Mouse (Mus musculus) stomach, postnatal 0 days (tissue): ENCODE measurements at regions not wholly inside any gene's neighbourhood (a gene's known extent, or its start where the extent isn't known, plus 50 kb on each side); places are given as distances from the start of the nearest gene placed in this dataset.

Experiments
- ATAC-seq: fragments of 200-750 bp; cut with Nextera tagmentation; 2 replicates; pipeline ENCODE4 v1.8.0; 2017; ENCODE audit not compliant: low FRiP score, low TSS enrichment
- DNase-seq: peaks from one replicate; pipeline ENCODE4 v3.0.0-alpha.2; 2016; ENCODE audit warnings: low spot score
- H3K27ac ChIP-seq: fragments of 300-500 bp; sonication (generic); replicated peaks from 2 replicates; pipeline ENCODE4 v1.5.1; 2014; ENCODE audit warnings: mild to moderate bottlenecking, control low read depth
- H3K27me3 ChIP-seq: fragments of 300-500 bp; sonication (generic); 2 replicates; pipeline ENCODE4 v1.6.1; 2014; ENCODE audit warnings: low read length; ENCODE audit not compliant: control insufficient read depth, insufficient read depth
- H3K36me3 ChIP-seq: fragments of 300-500 bp; sonication (generic); 2 replicates; pipeline ENCODE4 v1.6.1; 2014; ENCODE audit warnings: low read length, mixed read lengths; ENCODE audit not compliant: control insufficient read depth, insufficient read depth
- H3K4me1 ChIP-seq: fragments of 300-500 bp; sonication (generic); replicated peaks from 2 replicates; pipeline ENCODE4 v1.6.1; 2014; ENCODE audit warnings: antibody characterized with exemption; ENCODE audit not compliant: control insufficient read depth, insufficient read depth
- H3K4me2 ChIP-seq: fragments of 300-500 bp; sonication (generic); replicated peaks from 2 replicates; pipeline ENCODE4 v1.6.1; 2014; ENCODE audit warnings: low read depth, mild to moderate bottlenecking, control low read depth, moderate library complexity
- H3K4me3 ChIP-seq: fragments of 300-500 bp; sonication (generic); 2 replicates; pipeline ENCODE4 v1.5.1; 2014; ENCODE audit warnings: low read depth, low read length, control low read depth
- H3K9ac ChIP-seq: fragments of 300-500 bp; sonication (generic); 2 replicates; pipeline ENCODE4 v1.6.1; 2014; ENCODE audit warnings: mild to moderate bottlenecking, low read length, control low read depth, mixed read lengths
- H3K9me3 ChIP-seq: fragments of 300-500 bp; sonication (generic); 2 replicates; pipeline ENCODE4 v1.6.1; 2016; ENCODE audit warnings: low read length; ENCODE audit not compliant: control insufficient read depth
- CTCF ChIP-seq: IDR thresholded peaks from 2 replicates; pipeline ENCODE4 v1.5.1; 2016; ENCODE audit warnings: antibody characterized with exemption, low read depth, mild to moderate bottlenecking, moderate library complexity
- EP300 ChIP-seq: optimal IDR thresholded peaks from 2 replicates; pipeline ENCODE3; 2016; ENCODE audit warnings: antibody characterized with exemption
- WGBS: fragments of 180-500 bp; shearing (Covaris S2); extraction: QIAGEN DNeasy Blood & Tissue Kit; methylation state at CpG from one replicate; pipeline ENCODE4 v1.1.7; 2014; 5-methylcytosine and 5-hydroxymethylcytosine counted together

DNA sequence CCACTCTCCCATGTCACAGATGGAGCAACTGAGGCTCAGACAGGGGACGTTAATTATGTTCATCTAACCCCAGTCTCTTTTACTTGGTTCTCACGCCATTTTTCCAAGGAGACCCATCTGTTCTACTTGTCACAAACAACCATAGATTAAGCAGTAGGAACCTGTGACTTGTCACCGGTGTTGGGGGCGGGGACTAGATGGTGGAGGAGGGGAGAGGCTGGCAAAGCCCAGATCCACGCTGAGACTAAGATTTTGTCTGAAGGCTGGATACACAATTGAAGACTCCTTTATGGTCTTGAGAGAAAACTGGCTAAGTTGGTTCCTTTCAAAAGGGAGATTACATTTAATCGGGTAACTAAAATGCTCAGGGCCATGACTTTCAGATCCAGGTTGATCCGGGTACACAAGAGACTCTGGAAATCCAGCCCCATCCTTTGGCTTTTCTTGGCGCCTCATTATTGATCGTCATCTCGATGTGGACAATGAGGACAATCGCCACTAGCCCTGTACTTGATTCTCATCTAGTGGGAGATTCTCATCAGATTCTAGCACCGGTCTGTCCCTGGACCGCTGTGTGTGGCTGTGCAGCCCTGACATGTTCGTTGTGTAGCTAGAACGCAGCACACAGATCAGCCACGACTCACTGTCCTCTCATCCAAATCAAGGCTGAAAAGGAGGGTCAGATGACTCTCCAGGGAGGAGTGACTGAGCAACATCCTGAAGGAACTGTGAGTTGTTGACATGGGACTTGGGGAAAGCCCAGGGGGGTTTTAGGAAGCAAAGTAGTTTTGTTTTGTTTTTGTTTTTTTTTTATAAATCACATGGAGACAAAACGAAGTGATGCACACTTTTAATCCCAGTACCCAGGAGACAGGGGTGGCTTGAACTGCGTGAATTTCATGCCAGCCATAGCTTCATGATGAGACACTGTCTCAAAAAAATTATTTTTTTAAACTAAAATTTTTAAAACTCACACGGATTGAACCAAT is 83.1 kb upstream of the Med13l start:
- Histone ChIP-seq H3K4me1 (no peaks in the 10 kb centered on the region), H3K36me3 (no peaks in the 10 kb centered on the region), H3K27me3 (no peaks in the 10 kb centered on the region; the same call in 1 of the 2 replicates), H3K4me2 (peak overlapping the region; percentile 34; the same call in 1 of the 2 replicates), H3K9ac (peak overlapping the region; percentile 9; the same call in 1 of the 2 replicates), H3K27ac (no peak overlapping the region), H3K9me3 (no peaks in the 10 kb centered on the region), H3K4me3 (peak overlapping the region; percentile 6; the same call in 1 of the 2 replicates)
- WGBS: 51% methylated on average over 19 of the region's 19 CpGs
- TF ChIP-seq CTCF: no peak
- no peak for TF ChIP-seq EP300
- DNase-seq (no peak), ATAC-seq (no peak)

- no peak overlapping the region for H3K27ac ChIP-seq
Observed at GRCm38 (mm10) chr5:118478120-118478768, 82.2 kb upstream of the Med13l start.

DNA sequence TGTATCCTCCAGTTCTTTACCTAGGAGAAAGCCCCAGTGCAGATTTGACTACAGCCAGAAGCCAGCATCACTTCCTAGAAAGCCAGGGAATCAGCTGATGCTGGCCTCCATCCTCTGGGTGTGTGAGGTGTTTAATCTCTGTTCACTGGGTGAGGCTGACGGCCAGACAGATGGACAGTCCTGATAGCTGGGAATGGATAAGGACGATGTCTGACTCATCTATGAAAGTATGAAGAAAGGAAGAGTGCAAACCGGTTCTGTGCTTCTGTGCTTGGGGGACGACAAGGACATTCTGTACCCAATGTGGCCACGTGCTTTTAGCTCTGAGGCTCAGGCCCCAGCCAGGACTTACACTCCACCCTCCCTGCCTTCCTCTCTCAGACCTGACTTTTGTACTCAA is 80.5 kb upstream of the Med13l start:
- H3K4me2 ChIP-seq: no peak overlapping the region
- TF ChIP-seq CTCF (no peak), EP300 (no peak)
- H3K27ac ChIP-seq: no peak overlapping the region
- 31% methylated on average over 5 of the region's 5 CpGs for WGBS
- H3K9me3 ChIP-seq: no peaks in the 10 kb centered on the region
- no peaks in the 10 kb centered on the region; the same call in 1 of the 2 replicates for H3K27me3 ChIP-seq
- no peak for ATAC-seq
- H3K9ac ChIP-seq: no peak overlapping the region
- DNase-seq: peak; percentile 23
- no peak overlapping the region for H3K4me3 ChIP-seq
- no peaks in the 10 kb centered on the region for H3K4me1 ChIP-seq
- H3K36me3 ChIP-seq: no peaks in the 10 kb centered on the region

More at GRCm38 (mm10) chr5:118478120-118478768, 82.2 kb upstream of the Med13l start:
- TF ChIP-seq CTCF (no peak), EP300 (no peak)
- ATAC-seq (peak; percentile 66; the same call in 1 of the 2 replicates), DNase-seq (peak; percentile 73)
- Histone ChIP-seq H3K27me3 (no peaks in the 10 kb centered on the region; the same call in 1 of the 2 replicates), H3K9ac (peak overlapping the region; percentile 9; the same call in 1 of the 2 replicates), H3K4me2 (peak overlapping the region; percentile 34), H3K4me1 (no peaks in the 10 kb centered on the region), H3K4me3 (peak overlapping the region; percentile 6; the same call in 1 of the 2 replicates), H3K36me3 (no peaks in the 10 kb centered on the region), H3K9me3 (no peaks in the 10 kb centered on the region)
- 11% methylated on average over 15 of the region's 15 CpGs for WGBS

DNA sequence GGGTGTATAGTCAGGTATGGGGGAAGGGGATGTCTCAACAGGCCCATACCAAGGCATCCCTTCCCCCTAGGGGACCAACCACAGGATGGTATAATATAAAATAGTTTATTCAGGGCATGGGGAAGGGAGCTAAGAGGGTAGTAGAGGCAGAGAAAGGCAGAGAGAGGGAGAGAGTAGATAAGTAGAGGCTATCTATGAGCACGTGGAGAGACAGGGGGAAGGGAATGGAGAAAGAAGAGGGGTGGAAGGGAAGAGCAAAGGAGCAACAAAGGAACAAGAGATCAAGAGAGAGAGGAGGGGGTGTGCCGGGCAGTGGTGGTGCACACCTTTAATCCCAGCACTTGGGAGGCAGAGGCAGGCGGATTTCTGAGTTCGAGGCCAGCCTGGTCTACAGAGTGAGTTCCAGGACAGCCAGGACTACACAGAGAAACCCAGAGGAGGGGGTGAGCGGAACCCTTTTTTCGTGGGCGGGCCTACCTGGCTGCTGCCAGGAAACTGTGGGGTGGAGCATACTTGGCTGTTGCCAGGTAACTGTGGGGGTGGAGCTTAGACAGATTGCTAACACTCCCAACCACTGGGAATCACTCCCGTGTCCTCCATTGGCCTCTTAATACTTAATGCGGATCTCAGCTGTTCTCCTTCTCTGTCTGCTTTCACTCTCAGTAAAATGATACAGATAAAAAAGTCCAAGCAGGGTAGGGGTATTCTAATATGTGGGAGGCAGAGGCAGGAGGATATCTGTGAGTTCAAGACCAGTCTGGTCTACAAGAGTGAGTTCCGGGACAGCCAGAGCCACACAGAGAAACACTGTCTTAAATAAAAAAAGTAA is 79.3 kb upstream of the Med13l start:
- TF ChIP-seq EP300 (no peak), CTCF (no peak)
- H3K9me3 ChIP-seq: no peaks in the 10 kb centered on the region
- DNase-seq (peak; percentile 41), ATAC-seq (no peak)
- H3K4me1 ChIP-seq: no peaks in the 10 kb centered on the region
- H3K36me3 ChIP-seq: no peaks in the 10 kb centered on the region
- H3K27ac ChIP-seq: no peak overlapping the region
- no peak overlapping the region for H3K4me3 ChIP-seq
- WGBS: 71% methylated on average over 9 of the region's 10 CpGs
- no peak overlapping the region for H3K9ac ChIP-seq
- H3K4me2 ChIP-seq: no peak overlapping the region
- no peaks in the 10 kb centered on the region; the same call in 1 of the 2 replicates for H3K27me3 ChIP-seq

GRCm38 (mm10) chr5:118481794-118482049 is 78.8 kb upstream of the Med13l start:
- H3K4me1 ChIP-seq: no peaks in the 10 kb centered on the region
- no peaks in the 10 kb centered on the region for H3K36me3 ChIP-seq
- no peak overlapping the region for H3K27ac ChIP-seq
- no peak for DNase-seq
- TF ChIP-seq CTCF: no peak
- TF ChIP-seq EP300: no peak
- H3K4me3 ChIP-seq: no peak overlapping the region
- H3K27me3 ChIP-seq: no peaks in the 10 kb centered on the region; the same call in 1 of the 2 replicates
- H3K9ac ChIP-seq: no peak overlapping the region
- no peak overlapping the region for H3K4me2 ChIP-seq
- no peaks in the 10 kb centered on the region for H3K9me3 ChIP-seq
- no peak for ATAC-seq
